Mouse (Mus musculus) forebrain, embryonic 11.5 days (tissue): ENCODE measurements at regions not wholly inside any gene's neighbourhood (a gene's known extent, or its start where the extent isn't known, plus 50 kb on each side); places are given as distances from the start of the nearest gene placed in this dataset.

Source experiments
- ATAC-seq: fragments of 200-750 bp; cut with Nextera tagmentation; replicated peaks from 2 replicates; pipeline ENCODE4 v1.8.0; 2017; ENCODE audit warnings: moderate TSS enrichment; ENCODE audit not compliant: low FRiP score
- DNase-seq: peaks from one replicate; pipeline ENCODE4 v3.0.0-alpha.2; 2017; ENCODE audit warnings: low spot score
- H3K27ac ChIP-seq: fragments of 300-500 bp; sonication (generic); 2 replicates; pipeline ENCODE4 v1.5.1; 2014; ENCODE audit warnings: low read depth, low read length
- H3K27me3 ChIP-seq: fragments of 300-500 bp; sonication (generic); 2 replicates; pipeline ENCODE4 v1.6.1; 2014; ENCODE audit warnings: mild to moderate bottlenecking, low read length, mixed read lengths; ENCODE audit not compliant: control insufficient read depth, insufficient read depth
- H3K36me3 ChIP-seq: fragments of 300-500 bp; sonication (generic); 2 replicates; pipeline ENCODE4 v1.6.1; 2014; ENCODE audit warnings: mild to moderate bottlenecking, low read length, moderate library complexity, mixed read lengths; ENCODE audit not compliant: control insufficient read depth, insufficient read depth
- H3K4me1 ChIP-seq: fragments of 300-500 bp; sonication (generic); replicated peaks from 2 replicates; pipeline ENCODE4 v1.6.1; 2014; ENCODE audit warnings: low read length, mixed read lengths; ENCODE audit not compliant: control insufficient read depth, insufficient read depth
- H3K4me2 ChIP-seq: fragments of 300-500 bp; sonication (generic); 2 replicates; pipeline ENCODE4 v1.6.1; 2014; ENCODE audit warnings: low read depth, mild to moderate bottlenecking, low read length, moderate library complexity, mixed read lengths; ENCODE audit not compliant: severe bottlenecking
- H3K4me3 ChIP-seq: fragments of 300-500 bp; sonication (generic); 2 replicates; pipeline ENCODE4 v1.5.1; 2014; ENCODE audit warnings: low read depth, low read length
- H3K9ac ChIP-seq: fragments of 300-500 bp; sonication (generic); 2 replicates; pipeline ENCODE4 v1.6.1; 2014; ENCODE audit warnings: low read length
- H3K9me3 ChIP-seq: fragments of 300-500 bp; sonication (generic); 2 replicates; pipeline ENCODE4 v1.6.1; 2016; ENCODE audit warnings: low read length, mixed read lengths; ENCODE audit not compliant: control insufficient read depth
- WGBS: fragments of 180-500 bp; shearing (Covaris S2); extraction: QIAGEN DNeasy Blood & Tissue Kit; methylation state at CpG from one replicate; pipeline ENCODE4 v1.1.7; 2014; 5-methylcytosine and 5-hydroxymethylcytosine counted together

GRCm38 (mm10) chr7:73617910-73618757 is 76.5 kb upstream of the Chd2 start:
- WGBS, result under 1% methylated on average over 80 of the region's 86 CpGs

GRCm38 (mm10) chr7:73616971-73617906 is 75.6 kb upstream of the Chd2 start:
- H3K9me3 ChIP-seq, result no peaks in the 10 kb centered on the region
- 3% methylated on average over 21 of the region's 21 CpGs for WGBS
- peak; percentile 79 for DNase-seq
- peak overlapping the region; percentile 99 for H3K27ac ChIP-seq
- peak overlapping the region; percentile 50 for H3K4me3 ChIP-seq
- H3K9ac ChIP-seq, result peak overlapping the region; percentile 98
- H3K27me3 ChIP-seq, result no peaks in the 10 kb centered on the region
- peaks cover 3% of the 10 kb centered on the region; the same call in 1 of the 2 replicates for H3K4me1 ChIP-seq
- ATAC-seq, result peak; percentile 8
- no peaks in the 10 kb centered on the region for H3K36me3 ChIP-seq
- peak overlapping the region; percentile 74 for H3K4me2 ChIP-seq

More at GRCm38 (mm10) chr7:73617910-73618757, 76.5 kb upstream of the Chd2 start:
- no peaks in the 10 kb centered on the region for H3K36me3 ChIP-seq
- no peaks in the 10 kb centered on the region for H3K27me3 ChIP-seq
- H3K9me3 ChIP-seq, result no peaks in the 10 kb centered on the region
- ATAC-seq, result peak; percentile 94
- peak; percentile 100 for DNase-seq
- H3K4me2 ChIP-seq, result peak overlapping the region; percentile 74
- peaks cover 3% of the 10 kb centered on the region; the same call in 1 of the 2 replicates for H3K4me1 ChIP-seq
- H3K9ac ChIP-seq, result peak overlapping the region; percentile 98
- H3K27ac ChIP-seq, result peak overlapping the region; percentile 99
- peak overlapping the region; percentile 50 for H3K4me3 ChIP-seq

- Histone ChIP-seq H3K9me3 (no peaks in the 10 kb centered on the region), H3K27ac (peak overlapping the region; percentile 99), H3K4me2 (0 out of 2 replicates have a peak overlapping the region, but pooled peaks have one; percentile 74), H3K9ac (peak overlapping the region; percentile 51; the same call in 1 of the 2 replicates), H3K27me3 (no peaks in the 10 kb centered on the region), H3K36me3 (no peaks in the 10 kb centered on the region), H3K4me3 (no peak overlapping the region), H3K4me1 (peaks cover 3% of the 10 kb centered on the region; the same call in 1 of the 2 replicates)
- ATAC-seq, result no peak
- no peak for DNase-seq
- WGBS, result 29% methylated on average over 11 of the region's 11 CpGs
These were observed 74.4 kb upstream of the Chd2 start for GRCm38 (mm10) chr7:73616015-73616414.

- Histone ChIP-seq H3K4me1 (peaks cover 3% of the 10 kb centered on the region; the same call in 1 of the 2 replicates), H3K4me3 (no peak overlapping the region), H3K27me3 (no peaks in the 10 kb centered on the region), H3K9ac (no peak overlapping the region; the same call in 1 of the 2 replicates), H3K4me2 (no peak overlapping the region), H3K9me3 (no peaks in the 10 kb centered on the region), H3K27ac (no peak overlapping the region), H3K36me3 (no peaks in the 10 kb centered on the region)
- no peak for DNase-seq
- 67% methylated on average over 8 of the region's 8 CpGs for WGBS
- ATAC-seq, result no peak
These were observed 73.4 kb upstream of the Chd2 start for GRCm38 (mm10) chr7:73614840-73615555.

- Histone ChIP-seq H3K27ac (no peak overlapping the region), H3K9me3 (no peaks in the 10 kb centered on the region), H3K4me3 (no peak overlapping the region), H3K36me3 (no peaks in the 10 kb centered on the region), H3K9ac (no peak overlapping the region), H3K27me3 (no peaks in the 10 kb centered on the region), H3K4me2 (no peak overlapping the region), H3K4me1 (peaks cover 3% of the 10 kb centered on the region; the same call in 1 of the 2 replicates)
- no peak for ATAC-seq
- no peak for DNase-seq
- WGBS, result 82% methylated on average over 4 of the region's 4 CpGs
These were observed 72.7 kb upstream of the Chd2 start for GRCm38 (mm10) chr7:73614341-73614740.

- H3K9ac ChIP-seq, result no peak overlapping the region
- H3K4me1 ChIP-seq, result peaks cover 3% of the 10 kb centered on the region; the same call in 1 of the 2 replicates
- H3K36me3 ChIP-seq, result no peaks in the 10 kb centered on the region
- no peak for DNase-seq
- no peak overlapping the region for H3K27ac ChIP-seq
- no peak for ATAC-seq
- no peak overlapping the region for H3K4me3 ChIP-seq
- H3K27me3 ChIP-seq, result no peaks in the 10 kb centered on the region
- no peak overlapping the region for H3K4me2 ChIP-seq
- WGBS, result 67% methylated on average over 3 of the region's 3 CpGs
- no peaks in the 10 kb centered on the region for H3K9me3 ChIP-seq
These were observed 71.1 kb upstream of the Chd2 start for GRCm38 (mm10) chr7:73612752-73613092.

GRCm38 (mm10) chr7:73611866-73612751 is 70.5 kb upstream of the Chd2 start:
- ATAC-seq, result no peak
- 90% methylated on average over 12 of the region's 12 CpGs for WGBS
- peaks cover 5% of the 10 kb centered on the region; the same call in 1 of the 2 replicates for H3K4me1 ChIP-seq

More at GRCm38 (mm10) chr7:73611866-73612751, 70.5 kb upstream of the Chd2 start:
- Histone ChIP-seq H3K36me3 (no peaks in the 10 kb centered on the region), H3K4me2 (no peak overlapping the region), H3K9me3 (no peaks in the 10 kb centered on the region), H3K9ac (no peak overlapping the region), H3K27ac (no peak overlapping the region), H3K27me3 (no peaks in the 10 kb centered on the region), H3K4me3 (no peak overlapping the region)
- no peak for DNase-seq
